Comparison of ENCODE assay signal across 13 mouse cellular contexts in genomic region chr7:134121397-134121796, GRCm38 (mm10).
"Had no signal": no experiment of that assay in that cellular context is flagged by ENCODE, and none has a peak within 500 bp of the region (broad histone marks: within the 10 kb centered on the region; RNA-seq: fewer than 3 reads in every experiment).

No protein-coding gene starts in this region.

- ATAC-seq: liver, embryonic 12.5 days; midbrain, embryonic 15.5 days had no signal

- H3K27ac ChIP-seq: kidney, embryonic 15.5 days; left cerebral cortex, adult 2 months; limb, embryonic 15.5 days; liver, embryonic 12.5 days; macrophage; midbrain, embryonic 15.5 days; stomach, postnatal 0 days had no signal

- H3K4me2 ChIP-seq: kidney, embryonic 15.5 days; limb, embryonic 15.5 days; liver, embryonic 12.5 days; lung, embryonic 14.5 days; midbrain, embryonic 11.5 days; midbrain, embryonic 15.5 days had no signal

- H3K36me3 ChIP-seq: kidney, embryonic 15.5 days; limb, embryonic 15.5 days; liver, embryonic 12.5 days; midbrain, embryonic 15.5 days had no signal

- H3K9me3 ChIP-seq: kidney, embryonic 15.5 days; limb, embryonic 15.5 days; liver, embryonic 12.5 days; megakaryocyte, embryonic 14.5 days; midbrain, embryonic 15.5 days had no signal

- H3K9ac ChIP-seq: kidney, embryonic 15.5 days; limb, embryonic 15.5 days; liver, embryonic 12.5 days; lung, embryonic 14.5 days; midbrain, embryonic 15.5 days had no signal

- DNase-seq: kidney, postnatal 14 days; lung, embryonic 14.5 days; lung, postnatal 10 days; thymus, postnatal 14 days had no signal

- H3K4me1 ChIP-seq: kidney, embryonic 15.5 days; limb, embryonic 15.5 days; liver, embryonic 12.5 days; megakaryocyte, embryonic 14.5 days; midbrain, embryonic 15.5 days had no signal

- H3K27me3 ChIP-seq: limb, embryonic 15.5 days; liver, embryonic 12.5 days; megakaryocyte, embryonic 14.5 days; midbrain, embryonic 15.5 days had no signal

- H3K4me3 ChIP-seq: kidney, embryonic 15.5 days; left cerebral cortex, adult 2 months; limb, embryonic 15.5 days; liver, embryonic 12.5 days; megakaryocyte, embryonic 14.5 days; midbrain, embryonic 15.5 days had no signal
